Mouse (Mus musculus) MEL (cell line): ENCODE data around the gene Kcnc3. TPM values are rescaled to one million over a fixed set of nuclear protein-coding genes. Genes with fewer than 3 reads are reported as not detected.
A peak's percentile ranks its signal among the peaks of the same experiment; 100 is the strongest.

Source experiments
- DNase-seq: peaks from one replicate; pipeline ENCODE4 v3.0.0; 2011; ENCODE audit warnings: low read depth, low spot score
- H3K27ac ChIP-seq: 2 replicates; pipeline ENCODE4 v1.5.1; 2012; ENCODE audit warnings: low read depth, mild to moderate bottlenecking, control low read depth, low read length, moderate library complexity; ENCODE audit not compliant: control insufficient read depth
- H3K27me3 ChIP-seq, 2 experiments: fragments of 150-350 bp in 1 of 2; sonication (generic) in 1 of 2; 2 replicates each; pipeline ENCODE4 v1.6.1; 2012; ENCODE audit warnings: low read length in 2 of 2, mild to moderate bottlenecking in 2 of 2, improper control_type of control experiment in 1 of 2, moderate library complexity in 1 of 2; ENCODE audit not compliant: insufficient read depth in 2 of 2, control insufficient read depth in 1 of 2
- H3K36me3 ChIP-seq, 2 experiments: 2 replicates each; pipeline ENCODE4 v1.6.1; 2012 to 2014; ENCODE audit warnings: low read length in 2 of 2, improper control_type of control experiment in 1 of 2, inconsistent platforms in 1 of 2, mild to moderate bottlenecking in 1 of 2; ENCODE audit not compliant: insufficient read depth in 2 of 2, control insufficient read depth in 1 of 2
- H3K4me1 ChIP-seq, 2 experiments: fragments of 150-350 bp in 1 of 2; sonication (generic) in 1 of 2; 2 replicates each; pipeline ENCODE4 v1.6.1; 2012; ENCODE audit warnings: low read length in 2 of 2, improper control_type of control experiment in 1 of 2, mild to moderate bottlenecking in 1 of 2; ENCODE audit not compliant: insufficient read depth in 2 of 2, control insufficient read depth in 1 of 2
- H3K4me3 ChIP-seq, 2 experiments: fragments of 150-350 bp in 1 of 2; sonication (generic) in 1 of 2; 2 replicates each; pipeline ENCODE4 v1.5.1; 2012; ENCODE audit warnings: low read depth in 2 of 2, low read length in 2 of 2, mild to moderate bottlenecking in 2 of 2, moderate library complexity in 2 of 2, control low read depth in 1 of 2, improper control_type of control experiment in 1 of 2; ENCODE audit not compliant: control insufficient read depth in 1 of 2, insufficient read depth in 1 of 2
- H3K79me2 ChIP-seq: 2 replicates; pipeline ENCODE4 v1.6.1; 2012; ENCODE audit warnings: mild to moderate bottlenecking, low read length, moderate library complexity; ENCODE audit not compliant: control insufficient read depth, poor library complexity, insufficient read depth
- H3K9ac ChIP-seq: 2 replicates; pipeline ENCODE4 v1.6.1; 2012; ENCODE audit warnings: low read depth, mild to moderate bottlenecking, control low read depth, low read length, moderate library complexity; ENCODE audit not compliant: control insufficient read depth, poor library complexity, severe bottlenecking
- H3K9me3 ChIP-seq: fragments of 150-350 bp; sonication (generic); replicated peaks from 2 replicates; pipeline ENCODE4 v1.6.1; 2012; ENCODE audit warnings: mild to moderate bottlenecking, low read length, improper control_type of control experiment, moderate library complexity; ENCODE audit not compliant: insufficient read depth
- BHLHE40 ChIP-seq: IDR thresholded peaks from 2 replicates; pipeline ENCODE4 v1.6.1; 2012; ENCODE audit warnings: low read depth, mild to moderate bottlenecking, inconsistent platforms, low read length, improper control_type of control experiment, borderline replicate concordance
- CHD1 ChIP-seq: IDR thresholded peaks from 2 replicates; pipeline ENCODE4 v1.6.1; 2012; ENCODE audit warnings: low read depth, mild to moderate bottlenecking, inconsistent platforms, low read length, improper control_type of control experiment
- CHD2 ChIP-seq: IDR thresholded peaks from 2 replicates; pipeline ENCODE4 v1.6.1; 2011; ENCODE audit warnings: low read length, improper control_type of control experiment
- ELF1 ChIP-seq: IDR thresholded peaks from 2 replicates; pipeline ENCODE4 v1.6.1; 2014; ENCODE audit warnings: low read depth, mild to moderate bottlenecking, inconsistent platforms, low read length, improper control_type of control experiment, moderate library complexity
- EP300 ChIP-seq, 2 experiments: IDR thresholded peaks; 2 replicates each; pipeline ENCODE4 v1.6.1; 2011; ENCODE audit warnings: improper control_type of control experiment in 2 of 2, low read length in 2 of 2, low read depth in 1 of 2, mild to moderate bottlenecking in 1 of 2
- GATA1 ChIP-seq: IDR thresholded peaks from 2 replicates; pipeline ENCODE4 v1.6.1; 2011; ENCODE audit warnings: low read depth, low read length, improper control_type of control experiment
- HCFC1 ChIP-seq: IDR thresholded peaks from 2 replicates; pipeline ENCODE4 v1.6.1; 2012; ENCODE audit warnings: low read depth, mild to moderate bottlenecking, inconsistent platforms, low read length, improper control_type of control experiment, moderate library complexity
- MXI1 ChIP-seq: IDR thresholded peaks from 2 replicates; pipeline ENCODE4 v1.6.1; 2011; ENCODE audit warnings: mild to moderate bottlenecking, low read depth, low read length, improper control_type of control experiment
- MYB ChIP-seq: IDR thresholded peaks from 2 replicates; pipeline ENCODE4 v1.6.1; 2011; ENCODE audit warnings: mild to moderate bottlenecking, low read depth, low read length, improper control_type of control experiment
- POLR2AphosphoS2 ChIP-seq: IDR thresholded peaks from 2 replicates; pipeline ENCODE4 v1.6.1; 2011; ENCODE audit warnings: low read length, improper control_type of control experiment
- POLR2AphosphoS5 ChIP-seq: IDR thresholded peaks from 2 replicates; pipeline ENCODE4 v1.6.1; 2012; ENCODE audit warnings: low read depth, borderline replicate concordance, mild to moderate bottlenecking, inconsistent platforms, low read length, moderate library complexity, mixed read lengths
- RAD21 ChIP-seq: IDR thresholded peaks from 2 replicates; pipeline ENCODE4 v1.6.1; 2011; ENCODE audit warnings: mild to moderate bottlenecking, low read depth, low read length, improper control_type of control experiment
- SMC3 ChIP-seq: IDR thresholded peaks from 2 replicates; pipeline ENCODE4 v1.6.1; 2011; ENCODE audit warnings: low read depth, low read length, improper control_type of control experiment
- TBP ChIP-seq: IDR thresholded peaks from 2 replicates; pipeline ENCODE4 v1.8.0; 2011; ENCODE audit warnings: low read depth, low read length, improper control_type of control experiment
- TCF12 ChIP-seq: IDR thresholded peaks from 2 replicates; pipeline ENCODE4 v1.6.1; 2014; ENCODE audit warnings: low read depth, mild to moderate bottlenecking, inconsistent platforms, low read length, improper control_type of control experiment, moderate library complexity
- USF1 ChIP-seq: IDR thresholded peaks from 2 replicates; pipeline ENCODE4 v1.6.1; 2014; ENCODE audit warnings: low read depth, mild to moderate bottlenecking, inconsistent platforms, low read length, improper control_type of control experiment, moderate library complexity
- USF2 ChIP-seq, 2 experiments: IDR thresholded peaks; 2 replicates each; pipeline ENCODE4 v1.6.1; 2011 to 2012; ENCODE audit warnings: improper control_type of control experiment in 2 of 2, low read length in 2 of 2, borderline replicate concordance in 1 of 2, inconsistent platforms in 1 of 2, low read depth in 1 of 2, mild to moderate bottlenecking in 1 of 2; ENCODE audit not compliant: insufficient read depth in 1 of 2
- ZC3H11A ChIP-seq: IDR thresholded peaks from 2 replicates; pipeline ENCODE4 v1.6.1; 2012; ENCODE audit warnings: low read depth, mild to moderate bottlenecking, inconsistent platforms, low read length, improper control_type of control experiment
- ZMIZ1 ChIP-seq: IDR thresholded peaks from 2 replicates; pipeline ENCODE4 v1.6.1; 2012; ENCODE audit warnings: low read depth, mild to moderate bottlenecking, inconsistent platforms, low read length, improper control_type of control experiment, moderate library complexity
- ZNF384 ChIP-seq: IDR thresholded peaks from 2 replicates; pipeline ENCODE4 v1.6.1; 2012; ENCODE audit warnings: low read depth, mild to moderate bottlenecking, inconsistent platforms, low read length, improper control_type of control experiment
- polyA plus RNA-seq, 2 experiments: library from polyadenylated mRNA; stranded (reverse) in 1 of 2; unstranded in 1 of 2; fragments of >175 nt in 1 of 2; fragments of >200 nt in 1 of 2; gene quantifications; 2 replicates each; pipeline versions ENCODE4 v1.2.1 to v1.2.4; 2012; ENCODE audit warnings: low replicate concordance in 2 of 2, low read depth in 1 of 2; ENCODE audit not compliant: insufficient read length in 2 of 2, insufficient read depth in 1 of 2, missing spikeins in 1 of 2
- total RNA-seq: library from RNA; depleted of rRNA; stranded (reverse); fragments of 300-350 nt; gene quantifications from 2 replicates; pipeline ENCODE4 v1.2.3, GENCODE M21; 2012

The Kcnc3 gene
- total and polyA plus RNA-seq, 3 experiments, result not detected

DNA sequence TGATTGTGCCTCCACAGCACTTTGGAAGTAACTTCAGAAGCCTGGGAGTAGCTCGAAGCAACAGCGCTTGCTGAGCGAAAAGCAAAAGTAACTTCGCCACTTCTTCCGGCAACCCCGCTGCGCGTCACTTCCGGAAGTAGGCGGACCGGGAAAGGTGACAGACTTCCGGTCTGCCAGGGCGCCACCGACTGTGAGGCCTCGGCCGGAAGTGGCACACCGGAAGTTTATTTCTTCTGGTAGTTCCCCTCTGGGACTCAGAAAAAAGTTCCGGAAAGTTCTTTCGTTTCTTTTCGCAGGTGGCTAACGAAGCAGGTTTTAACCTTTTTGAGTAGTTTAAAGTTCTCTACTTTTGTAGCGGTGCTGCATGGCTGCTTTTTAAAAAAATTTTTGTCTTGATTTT is 36.6 kb upstream of the Kcnc3 start, which contains the start of gene Nr1h2 (continued):
- no peak for TF ChIP-seq BHLHE40
- TF ChIP-seq POLR2AphosphoS2, result no peak
- peak; percentile 92 for TF ChIP-seq HCFC1
- TF ChIP-seq RAD21, result no peak
- TF ChIP-seq SMC3, result no peak
- no peak for TF ChIP-seq CHD1
- TF ChIP-seq ZMIZ1, result no peak
- no peak for TF ChIP-seq TCF12

DNA sequence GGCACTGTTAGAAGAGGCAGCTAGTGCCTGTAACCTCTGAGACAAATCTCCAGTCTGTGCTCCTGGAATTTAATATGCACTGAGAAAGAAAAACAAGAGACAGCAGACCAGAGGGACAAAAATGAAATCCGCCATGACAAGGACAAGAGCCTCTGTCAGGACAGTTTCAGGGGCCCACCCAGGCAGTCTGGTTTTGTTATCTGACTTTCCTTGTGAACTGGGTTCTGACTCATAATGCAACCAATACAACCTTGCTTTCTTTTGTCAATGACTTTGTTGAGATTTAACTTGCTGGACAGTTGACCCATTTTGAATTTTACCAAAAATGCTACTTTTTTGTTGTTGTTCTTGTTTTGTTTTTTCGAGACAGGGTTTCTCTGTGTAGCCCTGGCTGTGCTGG is 32.8 kb upstream of the Kcnc3 start:
- Histone ChIP-seq H3K79me2 (peaks cover 5% of the 10 kb centered on the region), H3K9me3 (no peaks in the 10 kb centered on the region), H3K27me3 (no peaks in the 10 kb centered on the region), H3K4me3 (no peak overlapping the region), H3K27ac (no peak overlapping the region), H3K9ac (no peak overlapping the region), H3K36me3 (peaks cover 0 to 4% of the 10 kb centered on the region in 2 experiments; a peak in 1 of 4 replicates), H3K4me1 (peaks cover 0 to 14% of the 10 kb centered on the region in 2 experiments; a peak in 3 of 4 replicates)
- TF ChIP-seq TBP (no peak), EP300 (IDR thresholded peaks at IDR 0.05; ENCODE audit: low read depth in 1 of 2, low read length in 2 of 2) (no peak), USF2 (IDR thresholded peaks at IDR 0.05; ENCODE audit: borderline replicate concordance in 1 of 2, insufficient read depth in 1 of 2, low read depth in 1 of 2, low read length in 2 of 2) (no peak), POLR2AphosphoS5 (no peak), USF1 (no peak), ZNF384 (no peak), MYB (no peak), ZC3H11A (no peak), CHD2 (no peak), MXI1 (no peak), TCF12 (no peak), GATA1 (no peak), CHD1 (no peak), ELF1 (no peak)
- DNase-seq, result no peak
